Mouse (Mus musculus): ENCODE data around the gene Lctl. TPM values are rescaled to one million over a fixed set of nuclear protein-coding genes. Genes with fewer than 3 reads are reported as not detected.
A peak's percentile ranks its signal among the peaks of the same experiment; 100 is the strongest.

Gene Lctl
- not detected in 2 replicates for polyA plus RNA-seq (2014; fragmentation: Nextera tagmentation; extraction: Ambion mirVana)

- Histone ChIP-seq H3K36me3 (ENCODE audit: control insufficient read depth, insufficient read depth, low read length) (no peaks in the 10 kb centered on the region), H3K4me2 (no peak within 1 kb of the TSS), H3K4me3 (ENCODE audit: low read depth, low read length) (no peak within 1 kb of the TSS), H3K9me3 (replicated peaks; ENCODE audit: control insufficient read depth, low read length) (no peaks in the 10 kb centered on the region), H3K9ac (ENCODE audit: low read depth, low read length) (no peak within 1 kb of the TSS), H3K27ac (ENCODE audit: low read depth, low read length) (no peak within 1 kb of the TSS), H3K27me3 (ENCODE audit: control insufficient read depth, insufficient read depth, low read length) (no peaks in the 10 kb centered on the region), H3K4me1 (ENCODE audit: control insufficient read depth, insufficient read depth, low read length) (peaks cover 13% of the 10 kb centered on the region)
- ATAC-seq (replicated peaks; ENCODE audit: insufficient number of reproducible peaks, low FRiP score, low TSS enrichment), result no peak
- WGBS (ENCODE audit: insufficient replicate concordance), result 74% methylated on average over 3 of the region's 3 CpGs
These were observed at the start of gene Lctl for GRCm38 (mm10) chr9:64116876-64117275. Gene Lctl, plus strand, starts transcription at chr9:64117147.

GRCm38 (mm10) chr9:64067787-64068186 lies 49.2 kb upstream of the Lctl start:
- Histone ChIP-seq H3K9me3 (replicated peaks; ENCODE audit: control insufficient read depth, low read length) (no peaks in the 10 kb centered on the region), H3K4me3 (ENCODE audit: low read depth, low read length) (no peak overlapping the region), H3K4me2 (peak overlapping the region; percentile 52; the same call in 1 of the 2 replicates), H3K4me1 (ENCODE audit: control insufficient read depth, insufficient read depth, low read length) (peaks cover 41% of the 10 kb centered on the region), H3K27me3 (ENCODE audit: control insufficient read depth, insufficient read depth, low read length) (no peaks in the 10 kb centered on the region), H3K27ac (ENCODE audit: low read depth, low read length) (peak overlapping the region; percentile 97), H3K9ac (ENCODE audit: low read depth, low read length) (peak overlapping the region; percentile 72), H3K36me3 (ENCODE audit: control insufficient read depth, insufficient read depth, low read length) (no peaks in the 10 kb centered on the region)
- no peak for ATAC-seq (replicated peaks; ENCODE audit: insufficient number of reproducible peaks, low FRiP score, low TSS enrichment)
- WGBS (ENCODE audit: insufficient replicate concordance), result 56% methylated on average over 5 of the region's 5 CpGs

- WGBS (ENCODE audit: insufficient replicate concordance), result 43% methylated on average over 1 of the region's 1 CpGs
- no peaks in the 10 kb centered on the region for H3K27me3 ChIP-seq (ENCODE audit: control insufficient read depth, insufficient read depth, low read length)
- H3K4me3 ChIP-seq (ENCODE audit: low read depth, low read length), result no peak overlapping the region
- no peaks in the 10 kb centered on the region for H3K36me3 ChIP-seq (ENCODE audit: control insufficient read depth, insufficient read depth, low read length)
- H3K27ac ChIP-seq (ENCODE audit: low read depth, low read length), result peak overlapping the region; percentile 97
- H3K9me3 ChIP-seq (replicated peaks; ENCODE audit: control insufficient read depth, low read length), result no peaks in the 10 kb centered on the region
- H3K4me2 ChIP-seq, result no peak overlapping the region
- peaks cover 41% of the 10 kb centered on the region for H3K4me1 ChIP-seq (ENCODE audit: control insufficient read depth, insufficient read depth, low read length)
- no peak for ATAC-seq (replicated peaks; ENCODE audit: insufficient number of reproducible peaks, low FRiP score, low TSS enrichment)
- H3K9ac ChIP-seq (ENCODE audit: low read depth, low read length), result no peak overlapping the region
These were observed 48.4 kb upstream of the Lctl start for GRCm38 (mm10) chr9:64068571-64068970.

- H3K36me3 ChIP-seq (ENCODE audit: control insufficient read depth, insufficient read depth, low read length), result no peaks in the 10 kb centered on the region
- H3K4me1 ChIP-seq (ENCODE audit: control insufficient read depth, insufficient read depth, low read length), result peaks cover 41% of the 10 kb centered on the region
- H3K27me3 ChIP-seq (ENCODE audit: control insufficient read depth, insufficient read depth, low read length), result no peaks in the 10 kb centered on the region
- no peak overlapping the region for H3K4me3 ChIP-seq (ENCODE audit: low read depth, low read length)
- H3K9ac ChIP-seq (ENCODE audit: low read depth, low read length), result peak overlapping the region; percentile 58
- H3K9me3 ChIP-seq (replicated peaks; ENCODE audit: control insufficient read depth, low read length), result no peaks in the 10 kb centered on the region
- WGBS (ENCODE audit: insufficient replicate concordance), result 51% methylated on average over 5 of the region's 5 CpGs
- ATAC-seq (replicated peaks; ENCODE audit: insufficient number of reproducible peaks, low FRiP score, low TSS enrichment), result no peak
- no peak overlapping the region for H3K4me2 ChIP-seq
- H3K27ac ChIP-seq (ENCODE audit: low read depth, low read length), result peak overlapping the region; percentile 79
These were observed 47.8 kb upstream of the Lctl start for GRCm38 (mm10) chr9:64069131-64069530.

DNA sequence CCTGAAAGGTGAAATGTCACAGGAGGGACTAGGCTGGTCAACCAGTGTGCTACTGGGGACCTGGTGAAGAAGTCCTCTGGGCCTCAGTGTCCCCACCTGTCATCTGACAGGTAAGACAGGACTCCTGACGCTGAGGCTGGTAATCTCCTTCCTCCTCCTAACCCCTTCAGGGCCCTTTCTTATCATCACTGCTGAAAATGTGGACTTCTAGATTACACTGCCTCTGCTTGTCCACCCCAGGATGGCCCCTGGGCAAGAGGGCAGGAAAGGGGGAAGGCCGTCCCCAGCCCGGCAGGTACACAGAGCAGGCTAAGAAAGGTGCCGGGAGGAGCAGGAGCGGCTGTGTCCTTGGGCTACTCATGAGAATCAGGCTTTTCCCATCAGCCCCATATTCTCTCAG lies 46.3 kb upstream of the Lctl start:
- Histone ChIP-seq H3K9ac (ENCODE audit: low read depth, low read length) (no peak overlapping the region), H3K4me2 (no peak overlapping the region), H3K27ac (ENCODE audit: low read depth, low read length) (peak overlapping the region; percentile 6; the same call in 1 of the 2 replicates), H3K27me3 (ENCODE audit: control insufficient read depth, insufficient read depth, low read length) (no peaks in the 10 kb centered on the region), H3K36me3 (ENCODE audit: control insufficient read depth, insufficient read depth, low read length) (no peaks in the 10 kb centered on the region), H3K4me1 (ENCODE audit: control insufficient read depth, insufficient read depth, low read length) (peaks cover 41% of the 10 kb centered on the region), H3K4me3 (ENCODE audit: low read depth, low read length) (no peak overlapping the region), H3K9me3 (replicated peaks; ENCODE audit: control insufficient read depth, low read length) (no peaks in the 10 kb centered on the region)
- 66% methylated on average over 5 of the region's 5 CpGs for whole genome bisulfite sequencing (ENCODE audit: insufficient replicate concordance)
- peak; percentile 61 for ATAC-seq (replicated peaks; ENCODE audit: insufficient number of reproducible peaks, low FRiP score, low TSS enrichment)

DNA sequence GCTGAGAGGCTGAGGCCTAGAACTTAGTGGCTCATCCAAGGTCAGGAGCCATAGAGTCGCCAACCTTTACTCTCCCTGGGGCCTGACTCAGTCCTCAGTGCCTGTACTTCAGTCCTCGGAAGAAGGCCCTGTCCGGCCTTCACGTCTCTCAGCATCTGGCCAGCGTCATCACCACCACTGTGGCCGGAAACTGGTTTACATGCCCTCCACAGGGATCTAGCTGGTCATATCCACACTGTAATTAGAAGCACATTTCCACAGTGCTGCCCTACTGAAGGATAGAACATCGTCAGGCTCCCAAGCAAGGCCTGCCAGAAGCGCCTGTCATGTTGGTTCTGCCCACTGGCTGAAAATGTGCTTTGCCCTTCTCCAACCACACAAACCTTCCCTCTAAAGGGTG lies 42.1 kb upstream of the Lctl start:
- Histone ChIP-seq H3K4me3 (ENCODE audit: low read depth, low read length) (no peak overlapping the region), H3K27ac (ENCODE audit: low read depth, low read length) (peak overlapping the region; percentile 3), H3K9me3 (replicated peaks; ENCODE audit: control insufficient read depth, low read length) (no peaks in the 10 kb centered on the region), H3K4me1 (ENCODE audit: control insufficient read depth, insufficient read depth, low read length) (peaks cover 35% of the 10 kb centered on the region), H3K4me2 (no peak overlapping the region), H3K36me3 (ENCODE audit: control insufficient read depth, insufficient read depth, low read length) (no peaks in the 10 kb centered on the region), H3K9ac (ENCODE audit: low read depth, low read length) (no peak overlapping the region), H3K27me3 (ENCODE audit: control insufficient read depth, insufficient read depth, low read length) (no peaks in the 10 kb centered on the region)
- no peak for ATAC-seq (replicated peaks; ENCODE audit: insufficient number of reproducible peaks, low FRiP score, low TSS enrichment)
- 58% methylated on average over 8 of the region's 8 CpGs for WGBS (ENCODE audit: insufficient replicate concordance)

DNA sequence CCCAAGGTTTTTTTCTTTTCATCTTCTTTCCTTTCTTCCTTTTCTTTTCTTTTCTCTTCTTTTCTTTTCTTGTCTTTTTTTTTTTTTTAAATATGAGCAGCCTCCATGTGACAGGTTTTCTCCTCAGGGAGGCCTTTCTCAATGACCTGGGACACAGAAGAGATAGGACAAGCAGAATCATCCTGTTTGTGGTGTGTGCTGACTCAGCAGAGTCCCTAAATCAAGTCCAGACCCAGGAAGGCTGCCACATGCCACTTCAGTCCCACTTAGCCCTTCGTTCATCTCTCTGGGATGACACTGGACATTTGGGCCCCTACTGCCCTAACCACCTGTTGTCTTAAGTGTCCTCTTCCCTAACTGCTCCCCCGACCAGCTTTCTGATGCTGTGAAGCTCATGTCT lies 40.5 kb upstream of the Lctl start:
- Histone ChIP-seq H3K27me3 (ENCODE audit: control insufficient read depth, insufficient read depth, low read length) (no peaks in the 10 kb centered on the region), H3K9me3 (replicated peaks; ENCODE audit: control insufficient read depth, low read length) (no peaks in the 10 kb centered on the region), H3K36me3 (ENCODE audit: control insufficient read depth, insufficient read depth, low read length) (no peaks in the 10 kb centered on the region), H3K4me2 (no peak overlapping the region), H3K4me1 (ENCODE audit: control insufficient read depth, insufficient read depth, low read length) (peaks cover 44% of the 10 kb centered on the region), H3K9ac (ENCODE audit: low read depth, low read length) (no peak overlapping the region), H3K27ac (ENCODE audit: low read depth, low read length) (no peak overlapping the region), H3K4me3 (ENCODE audit: low read depth, low read length) (no peak overlapping the region)
- WGBS (ENCODE audit: insufficient replicate concordance), result 59% methylated on average over 2 of the region's 2 CpGs
- ATAC-seq (replicated peaks; ENCODE audit: insufficient number of reproducible peaks, low FRiP score, low TSS enrichment), result no peak

DNA sequence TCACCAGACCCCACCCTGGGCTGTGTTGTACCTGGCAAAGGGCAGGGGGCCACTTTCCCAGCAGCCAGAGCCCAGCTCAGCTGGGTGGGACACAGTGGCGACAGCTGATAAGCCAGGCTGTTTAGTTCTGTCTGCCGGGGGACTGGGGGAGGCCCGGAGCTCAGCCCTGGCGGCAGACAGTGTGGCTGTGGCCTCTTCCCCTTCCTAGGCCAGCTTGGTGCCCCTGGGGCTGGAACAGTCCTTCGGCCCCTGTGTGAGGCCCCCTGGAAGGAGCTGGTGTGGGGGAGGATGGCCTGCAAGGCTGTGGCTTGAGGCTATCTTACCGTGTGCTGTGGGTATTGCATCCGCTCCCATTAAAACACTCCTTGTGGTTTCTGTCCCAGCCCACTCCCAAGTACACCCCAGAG lies 38.6 kb upstream of the Lctl start:
- H3K36me3 ChIP-seq (ENCODE audit: control insufficient read depth, insufficient read depth, low read length), result no peaks in the 10 kb centered on the region
- peak; percentile 82 for ATAC-seq (replicated peaks; ENCODE audit: insufficient number of reproducible peaks, low FRiP score, low TSS enrichment)
- H3K27me3 ChIP-seq (ENCODE audit: control insufficient read depth, insufficient read depth, low read length), result no peaks in the 10 kb centered on the region
- WGBS (ENCODE audit: insufficient replicate concordance), result 6% methylated on average over 7 of the region's 7 CpGs
- peak overlapping the region; percentile 92 for H3K27ac ChIP-seq (ENCODE audit: low read depth, low read length)
- H3K9me3 ChIP-seq (replicated peaks; ENCODE audit: control insufficient read depth, low read length), result no peaks in the 10 kb centered on the region
- peak overlapping the region; percentile 60 for H3K9ac ChIP-seq (ENCODE audit: low read depth, low read length)
- peak overlapping the region; percentile 24; the same call in 1 of the 2 replicates for H3K4me2 ChIP-seq
- H3K4me3 ChIP-seq (ENCODE audit: low read depth, low read length), result no peak overlapping the region
- peaks cover 43% of the 10 kb centered on the region for H3K4me1 ChIP-seq (ENCODE audit: control insufficient read depth, insufficient read depth, low read length)

- Histone ChIP-seq H3K9me3 (replicated peaks; ENCODE audit: control insufficient read depth, low read length) (no peaks in the 10 kb centered on the region), H3K4me2 (no peak overlapping the region), H3K27me3 (ENCODE audit: control insufficient read depth, insufficient read depth, low read length) (no peaks in the 10 kb centered on the region), H3K36me3 (ENCODE audit: control insufficient read depth, insufficient read depth, low read length) (no peaks in the 10 kb centered on the region), H3K27ac (ENCODE audit: low read depth, low read length) (no peak overlapping the region), H3K9ac (ENCODE audit: low read depth, low read length) (no peak overlapping the region), H3K4me3 (ENCODE audit: low read depth, low read length) (no peak overlapping the region), H3K4me1 (ENCODE audit: control insufficient read depth, insufficient read depth, low read length) (peaks cover 58% of the 10 kb centered on the region)
- no peak for ATAC-seq (replicated peaks; ENCODE audit: insufficient number of reproducible peaks, low FRiP score, low TSS enrichment)
- 85% methylated on average over 6 of the region's 6 CpGs for WGBS (ENCODE audit: insufficient replicate concordance)
These were observed 37.0 kb upstream of the Lctl start for GRCm38 (mm10) chr9:64079922-64080321.

Measured in heart, embryonic 11.5 days (tissue).